Mouse (Mus musculus) brain, embryonic 18.5 days (tissue): ENCODE measurements around the gene Ano6.
"Not testable (repeated sequence)": the region's sequence is repeated elsewhere in the genome, so short reads cannot be mapped to it uniquely, and the experiment has no call there.

Source experiments
- DNase-seq: peaks from one replicate; pipeline ENCODE4 v3.0.0-alpha.2; 2012; ENCODE audit warnings: low read depth, low spot score

Ano6 gene

GRCm38 (mm10) chr15:95827465-95827971 lies 36.9 kb downstream of the Ano6 start:
- no peak for DNase-seq

GRCm38 (mm10) chr15:95828018-95828646 lies 37.5 kb downstream of the Ano6 start:
- DNase-seq, result not testable (repeated sequence)

GRCm38 (mm10) chr15:95828647-95829254 lies 38.1 kb downstream of the Ano6 start:
- DNase-seq, result no peak

- no peak for DNase-seq
Measured at GRCm38 (mm10) chr15:95829553-95830205, 39.0 kb downstream of the Ano6 start.

GRCm38 (mm10) chr15:95830206-95830560 lies 39.5 kb downstream of the Ano6 start:
- DNase-seq, result no peak

- no peak for DNase-seq
Measured at GRCm38 (mm10) chr15:95833292-95833691, 42.6 kb downstream of the Ano6 start.

GRCm38 (mm10) chr15:95836077-95836476 lies 45.4 kb downstream of the Ano6 start:
- no peak for DNase-seq

GRCm38 (mm10) chr15:95836646-95837434 lies 46.2 kb downstream of the Ano6 start:
- no peak for DNase-seq

- DNase-seq, result no peak
Measured at GRCm38 (mm10) chr15:95837570-95837969, 46.9 kb downstream of the Ano6 start.

- DNase-seq, result no peak
Measured at GRCm38 (mm10) chr15:95838171-95839020, 47.8 kb downstream of the Ano6 start.

GRCm38 (mm10) chr15:95839789-95840188 lies 49.1 kb downstream of the Ano6 start:
- no peak for DNase-seq

- no peak for DNase-seq
Measured at GRCm38 (mm10) chr15:95843183-95843949, 52.7 kb downstream of the Ano6 start.

GRCm38 (mm10) chr15:95844412-95844811 lies 53.8 kb downstream of the Ano6 start:
- no peak for DNase-seq

GRCm38 (mm10) chr15:95846102-95846501 lies 55.5 kb downstream of the Ano6 start:
- no peak for DNase-seq

GRCm38 (mm10) chr15:95848493-95849064 lies 57.9 kb downstream of the Ano6 start:
- DNase-seq, result no peak

GRCm38 (mm10) chr15:95849513-95850411 lies 59.1 kb downstream of the Ano6 start:
- no peak for DNase-seq

GRCm38 (mm10) chr15:95850546-95850945 lies 59.9 kb downstream of the Ano6 start:
- no peak for DNase-seq

- DNase-seq, result no peak
Measured at GRCm38 (mm10) chr15:95855051-95855844, 64.6 kb downstream of the Ano6 start.
